Mouse (Mus musculus) E14TG2a.4 (cell line): ENCODE results near the gene Nrxn1.

Experiments
- H3K27me3 ChIP-seq: 2 replicates; pipeline ENCODE4 v1.6.1; 2014; ENCODE audit warnings: low read length, control low read depth; ENCODE audit not compliant: insufficient read depth
- H3K36me3 ChIP-seq: 2 replicates; pipeline ENCODE4 v1.6.1; 2014; ENCODE audit warnings: low read length, control low read depth; ENCODE audit not compliant: insufficient read depth
- H3K4me1 ChIP-seq: replicated peaks from 2 replicates; pipeline ENCODE4 v1.6.1; 2014; ENCODE audit warnings: low read depth, low read length, control low read depth
- H3K4me3 ChIP-seq: replicated peaks from 2 replicates; pipeline ENCODE4 v1.5.1; 2014; ENCODE audit warnings: mild to moderate bottlenecking, low read length
- H3K9me3 ChIP-seq: 2 replicates; pipeline ENCODE4 v1.6.1; 2014; ENCODE audit warnings: low read length, control low read depth
- CTCF ChIP-seq: conservative IDR thresholded peaks from 2 replicates; pipeline ENCODE4 v1.5.1; 2014; ENCODE audit warnings: low read length
- NANOG ChIP-seq: IDR thresholded peaks from 2 replicates; pipeline ENCODE4 v1.6.1; 2014; ENCODE audit warnings: borderline replicate concordance, low read length, mixed read lengths
- POU5F1 ChIP-seq: IDR thresholded peaks from 2 replicates; pipeline ENCODE4 v1.6.1; 2014; ENCODE audit warnings: low read length, borderline replicate concordance

Nrxn1 gene

DNA sequence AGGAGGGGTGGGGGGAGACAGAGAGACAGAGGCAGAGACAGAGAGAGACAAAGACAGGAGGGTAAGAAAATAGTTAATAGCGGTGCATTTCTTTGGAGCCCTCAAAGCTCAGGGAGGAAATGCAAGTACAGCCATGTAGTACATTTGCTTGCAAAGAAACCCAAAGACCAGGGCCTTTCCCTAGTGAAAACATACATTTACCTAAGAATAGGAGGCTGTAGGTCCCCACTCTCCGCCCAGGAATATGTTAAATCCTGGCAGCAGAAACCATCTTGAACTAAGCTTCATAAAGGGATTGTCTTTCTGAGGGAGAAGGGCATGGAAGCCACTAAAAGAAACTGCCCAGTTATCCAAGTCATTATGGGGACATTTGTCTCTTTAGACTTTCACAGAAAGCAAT lies 461.5 kb downstream of the Nrxn1 start:
- Histone ChIP-seq H3K4me3 (no peak overlapping the region), H3K27me3 (no peaks in the 10 kb centered on the region), H3K36me3 (no peaks in the 10 kb centered on the region), H3K4me1 (peaks cover 20% of the 10 kb centered on the region), H3K9me3 (no peaks in the 10 kb centered on the region)
- no peak for TF ChIP-seq NANOG
- TF ChIP-seq POU5F1: no peak
- no peak for TF ChIP-seq CTCF

DNA sequence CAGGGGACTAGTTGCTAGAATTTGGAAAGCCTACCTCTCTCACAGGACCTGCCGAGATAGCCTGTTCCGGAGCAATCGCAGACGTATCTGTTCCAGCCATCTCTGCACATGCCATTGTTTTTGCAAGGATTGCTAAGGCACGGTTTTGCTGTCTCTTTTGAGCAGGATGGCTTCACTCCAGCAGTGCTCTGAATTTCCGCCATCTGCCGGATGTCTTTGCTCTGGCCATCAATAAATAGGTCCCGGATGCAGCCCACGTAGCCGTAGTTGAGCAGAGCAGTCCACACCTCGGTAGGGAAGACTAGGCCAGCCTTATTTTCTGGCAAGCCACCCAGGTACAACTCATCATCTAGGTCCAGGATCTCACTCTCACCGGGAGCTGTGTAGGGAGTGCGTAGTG lies 463.0 kb downstream of the Nrxn1 start:
- H3K4me3 ChIP-seq: 0 out of 2 replicates have a peak overlapping the region, but pooled peaks have one; percentile 13
- TF ChIP-seq POU5F1: no peak
- no peak for TF ChIP-seq CTCF
- TF ChIP-seq NANOG: no peak
- no peaks in the 10 kb centered on the region for H3K27me3 ChIP-seq
- H3K4me1 ChIP-seq: peaks cover 30% of the 10 kb centered on the region
- H3K36me3 ChIP-seq: no peaks in the 10 kb centered on the region
- no peaks in the 10 kb centered on the region for H3K9me3 ChIP-seq

DNA sequence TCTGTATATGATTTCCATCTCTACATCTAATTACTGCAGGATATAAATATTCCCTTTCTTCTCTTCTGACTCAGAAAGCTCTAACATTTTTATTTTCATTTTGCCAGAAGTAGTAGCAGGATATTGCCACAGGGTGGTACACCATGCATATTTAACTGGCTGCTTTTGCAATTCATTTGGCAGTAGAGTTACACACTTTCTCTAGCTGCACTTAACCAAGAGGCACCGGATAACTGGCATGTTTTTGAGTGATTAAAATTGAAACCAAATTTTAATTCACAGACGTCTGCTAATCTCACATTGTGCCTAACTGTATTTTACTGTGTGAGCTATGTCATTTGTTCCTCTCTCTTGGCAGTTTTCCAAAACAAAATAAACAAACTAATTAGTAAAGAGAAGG lies 464.4 kb downstream of the Nrxn1 start:
- TF ChIP-seq NANOG (no peak), CTCF (peak; percentile 38), POU5F1 (no peak)
- no peak overlapping the region for H3K4me3 ChIP-seq
- H3K36me3 ChIP-seq: no peaks in the 10 kb centered on the region

DNA sequence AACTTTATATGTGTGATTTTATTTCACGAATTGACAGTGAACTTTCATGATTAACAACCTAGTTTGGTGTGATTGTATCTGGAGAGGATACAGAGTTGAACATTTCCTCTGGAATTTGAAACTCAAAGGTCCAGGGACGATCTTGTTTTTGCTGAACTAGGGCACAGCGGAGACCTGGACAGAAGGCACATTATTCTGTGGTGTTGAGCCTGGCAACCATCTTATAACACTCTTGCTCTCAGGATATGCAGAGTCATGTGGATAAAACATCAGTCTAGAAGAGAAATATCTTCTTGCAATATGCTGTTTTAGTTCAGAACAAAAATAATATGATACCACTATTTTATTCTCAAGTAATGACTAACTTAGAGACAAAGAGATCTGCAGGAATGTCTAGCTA lies 464.9 kb downstream of the Nrxn1 start:
- H3K4me3 ChIP-seq: no peak overlapping the region
- no peaks in the 10 kb centered on the region for H3K27me3 ChIP-seq
- H3K9me3 ChIP-seq: no peaks in the 10 kb centered on the region
- H3K36me3 ChIP-seq: no peaks in the 10 kb centered on the region
- TF ChIP-seq CTCF (no peak), NANOG (no peak), POU5F1 (no peak)
- H3K4me1 ChIP-seq: peaks cover 42% of the 10 kb centered on the region

More for the DNA sequence above, 464.4 kb downstream of the Nrxn1 start:
- H3K4me1 ChIP-seq: peaks cover 38% of the 10 kb centered on the region
- no peaks in the 10 kb centered on the region for H3K27me3 ChIP-seq
- no peaks in the 10 kb centered on the region for H3K9me3 ChIP-seq

DNA sequence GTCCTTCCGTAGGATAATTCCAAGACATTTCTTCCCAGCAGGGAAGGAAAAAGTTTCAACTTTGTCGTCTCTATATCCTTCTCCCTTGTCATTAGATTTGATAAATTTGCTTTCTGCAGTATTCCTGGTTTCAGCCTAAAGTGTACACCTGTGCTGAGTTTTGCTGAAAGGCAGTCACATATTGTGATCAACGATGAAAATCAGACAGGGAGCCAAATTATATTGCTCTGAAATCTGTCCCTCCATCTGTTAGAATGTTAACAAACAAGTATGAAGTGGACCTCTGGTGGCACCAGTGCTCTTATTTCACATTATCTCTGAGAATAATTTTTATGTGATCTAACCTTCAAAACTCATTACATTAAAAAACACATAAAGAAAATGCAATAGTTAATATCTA lies 465.5 kb downstream of the Nrxn1 start:
- H3K4me3 ChIP-seq: no peak overlapping the region
- no peaks in the 10 kb centered on the region for H3K27me3 ChIP-seq
- no peaks in the 10 kb centered on the region for H3K9me3 ChIP-seq
- peaks cover 42% of the 10 kb centered on the region for H3K4me1 ChIP-seq
- no peaks in the 10 kb centered on the region for H3K36me3 ChIP-seq
- TF ChIP-seq POU5F1 (no peak), NANOG (no peak), CTCF (no peak)

DNA sequence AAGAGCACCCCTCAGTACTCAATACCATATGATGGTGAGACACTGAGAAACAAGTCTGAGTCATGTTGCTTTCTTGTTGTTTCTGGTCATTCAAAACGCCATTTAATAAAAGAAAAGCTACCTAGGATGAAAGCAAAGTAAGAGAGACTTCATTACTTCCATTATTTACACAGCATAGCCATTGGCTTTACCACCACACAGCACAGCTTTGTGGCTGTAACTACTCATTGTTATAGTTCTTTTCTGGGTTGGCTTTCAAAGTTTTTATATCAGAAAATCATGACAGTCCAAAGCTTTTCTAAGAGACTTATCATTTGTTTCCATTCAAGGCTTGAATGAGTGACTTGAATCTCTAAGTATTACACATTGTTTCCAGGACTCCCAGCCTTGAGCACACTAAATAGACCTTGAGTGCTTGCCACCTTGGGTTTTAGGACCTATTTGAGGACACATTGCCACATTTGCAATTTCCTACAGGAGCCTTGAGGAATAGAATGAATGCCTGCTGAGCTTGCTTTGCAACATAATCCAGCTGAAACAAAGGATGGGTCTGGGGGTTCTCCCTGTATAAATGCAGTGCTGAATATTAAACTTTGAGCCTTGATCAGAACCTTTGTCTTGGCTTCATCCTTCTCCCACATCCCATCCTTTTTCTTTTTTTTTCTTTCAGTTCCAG lies 468.1 kb downstream of the Nrxn1 start:
- TF ChIP-seq NANOG (peak; percentile 93), CTCF (no peak), POU5F1 (peak; percentile 28; the same call in 1 of the 2 replicates)
- no peaks in the 10 kb centered on the region for H3K27me3 ChIP-seq
- no peak overlapping the region for H3K4me3 ChIP-seq
- H3K4me1 ChIP-seq: peaks cover 26% of the 10 kb centered on the region
- H3K36me3 ChIP-seq: no peaks in the 10 kb centered on the region
- H3K9me3 ChIP-seq: no peaks in the 10 kb centered on the region

DNA sequence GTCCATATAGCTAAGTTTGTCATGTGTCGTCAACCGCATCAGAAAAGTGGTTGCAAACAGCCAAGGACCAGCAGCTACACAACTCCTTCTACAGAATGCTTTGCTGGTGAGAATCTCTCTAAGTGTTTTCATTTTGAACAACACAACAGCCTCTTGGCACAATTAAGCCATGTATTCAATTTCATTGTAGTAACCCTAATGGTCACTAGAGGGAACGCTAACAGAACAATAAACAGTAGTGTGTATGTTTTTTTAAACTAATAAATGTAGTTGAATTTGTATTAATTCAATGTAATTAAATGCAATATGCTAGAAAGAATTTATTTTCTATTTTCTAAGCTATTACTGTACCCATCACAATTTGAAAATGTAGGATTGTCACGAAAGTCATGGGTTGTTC lies 471.0 kb downstream of the Nrxn1 start:
- Histone ChIP-seq H3K27me3 (no peaks in the 10 kb centered on the region), H3K9me3 (no peaks in the 10 kb centered on the region), H3K4me3 (no peak overlapping the region), H3K4me1 (peaks cover 22% of the 10 kb centered on the region), H3K36me3 (no peaks in the 10 kb centered on the region)
- TF ChIP-seq NANOG (no peak), CTCF (0 out of 2 replicates have a peak, but pooled peaks have one; percentile 8), POU5F1 (no peak)

DNA sequence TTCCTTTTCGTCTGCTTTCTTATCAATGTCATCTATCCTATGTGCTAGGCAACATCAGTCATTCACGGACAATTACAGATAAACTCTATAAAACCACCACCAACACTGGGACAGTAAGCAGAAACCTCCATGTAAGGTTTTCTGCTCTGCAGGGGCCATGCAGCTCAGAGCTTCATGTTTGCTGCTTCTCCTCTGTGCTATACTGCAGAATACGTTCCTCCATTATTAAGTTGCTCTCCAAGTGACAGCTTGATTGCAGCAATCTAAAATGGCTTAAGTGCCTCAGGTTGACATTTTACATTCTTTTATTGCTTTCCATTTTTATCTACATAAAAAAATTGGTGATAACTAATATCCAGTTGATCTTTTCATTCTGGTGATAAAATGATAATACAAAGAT lies 477.9 kb downstream of the Nrxn1 start:
- H3K9me3 ChIP-seq: no peaks in the 10 kb centered on the region
- no peak overlapping the region for H3K4me3 ChIP-seq
- H3K4me1 ChIP-seq: no peaks in the 10 kb centered on the region
- H3K27me3 ChIP-seq: no peaks in the 10 kb centered on the region
- no peak for TF ChIP-seq NANOG
- TF ChIP-seq CTCF: no peak
- no peak for TF ChIP-seq POU5F1
- H3K36me3 ChIP-seq: no peaks in the 10 kb centered on the region

DNA sequence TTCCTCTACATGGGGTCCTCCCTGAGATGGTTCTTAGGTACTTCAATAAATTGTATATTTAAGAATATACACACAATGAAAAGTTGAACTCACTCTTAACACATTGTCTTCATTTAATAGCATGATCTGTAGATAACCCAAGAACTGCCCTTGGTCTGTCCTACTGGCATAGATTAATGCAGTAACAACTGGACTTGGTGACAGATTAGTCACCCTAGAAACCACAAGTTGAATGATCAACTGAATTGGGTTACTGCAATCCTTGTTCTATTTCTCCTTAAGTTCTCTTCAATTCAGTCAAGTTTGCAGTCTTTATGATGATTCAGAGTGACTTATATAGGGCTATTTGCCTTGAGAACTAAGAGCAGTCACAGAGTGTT lies 485.5 kb downstream of the Nrxn1 start:
- H3K36me3 ChIP-seq: no peaks in the 10 kb centered on the region
- H3K27me3 ChIP-seq: no peaks in the 10 kb centered on the region
- H3K9me3 ChIP-seq: no peaks in the 10 kb centered on the region
- no peak overlapping the region for H3K4me3 ChIP-seq
- H3K4me1 ChIP-seq: no peaks in the 10 kb centered on the region
- TF ChIP-seq NANOG (no peak), POU5F1 (no peak)
